Mouse (Mus musculus) cortical plate, adult 2 months (tissue): ENCODE measurements around the gene Echdc2. TPM values are rescaled to one million over a fixed set of nuclear protein-coding genes. Genes with fewer than 3 reads are reported as not detected.
"Not testable (repeated sequence)": the region's sequence is repeated elsewhere in the genome, so short reads cannot be mapped to it uniquely, and the experiment has no call there.

Experiments
- H3K27ac ChIP-seq: fragments of 200-500 bp; 2 replicates; pipeline ENCODE4 v1.5.1; 2012; ENCODE audit warnings: low read length, control low read depth, inconsistent platforms; ENCODE audit not compliant: insufficient read depth
- H3K4me1 ChIP-seq: fragments of 200-500 bp; 2 replicates; pipeline ENCODE4 v1.6.1; 2011; ENCODE audit warnings: low read length; ENCODE audit not compliant: control insufficient read depth, insufficient read depth
- H3K4me3 ChIP-seq: fragments of 200-500 bp; 2 replicates; pipeline ENCODE4 v1.5.1; 2011; ENCODE audit warnings: mild to moderate bottlenecking, low read length, control low read depth; ENCODE audit not compliant: insufficient read depth
- CTCF ChIP-seq: fragments of 200-500 bp; IDR thresholded peaks from 2 replicates; pipeline ENCODE4 v1.5.1; 2011; ENCODE audit warnings: mild to moderate bottlenecking, control low read depth, low read length; ENCODE audit not compliant: insufficient read depth; ENCODE audit errors: extremely low read depth
- POLR2A ChIP-seq: fragments of 200-500 bp; IDR thresholded peaks from 2 replicates; pipeline ENCODE4 v1.6.1; 2011; ENCODE audit warnings: mild to moderate bottlenecking, low read length, control low read depth; ENCODE audit not compliant: insufficient read depth; ENCODE audit errors: extremely low read depth
- polyA plus RNA-seq: library from polyadenylated mRNA; depleted of rRNA; stranded (reverse); fragments of >200 nt; gene quantifications from 2 replicates; pipeline ENCODE4 v1.2.3, GENCODE M21; 2012

Echdc2 gene
- polyA plus RNA-seq, 1 experiment = 49.6 TPM

DNA sequence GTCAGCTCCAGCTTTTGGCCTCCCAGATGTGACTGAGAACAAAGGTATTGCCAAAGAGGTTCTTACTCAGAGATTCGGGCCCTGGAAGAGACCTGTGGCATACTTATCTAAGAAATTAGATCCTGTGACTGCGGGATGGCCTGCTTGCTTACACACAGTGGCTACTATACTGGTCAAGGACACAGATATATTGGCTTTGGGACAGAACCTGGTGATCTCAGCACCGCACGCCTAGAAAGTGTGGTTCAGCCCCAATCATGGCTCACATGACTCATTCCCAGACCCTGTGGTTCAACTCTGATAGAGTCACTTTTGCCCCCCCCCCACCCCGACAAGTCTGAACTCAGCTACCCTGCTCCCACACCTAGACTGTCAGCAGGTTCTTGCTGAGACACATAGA, 28.3 kb upstream of the Echdc2 start:
- H3K4me1 ChIP-seq = no peaks in the 10 kb centered on the region
- H3K27ac ChIP-seq = no peak overlapping the region
- H3K4me3 ChIP-seq = no peak overlapping the region
- TF ChIP-seq POLR2A = no peak

DNA sequence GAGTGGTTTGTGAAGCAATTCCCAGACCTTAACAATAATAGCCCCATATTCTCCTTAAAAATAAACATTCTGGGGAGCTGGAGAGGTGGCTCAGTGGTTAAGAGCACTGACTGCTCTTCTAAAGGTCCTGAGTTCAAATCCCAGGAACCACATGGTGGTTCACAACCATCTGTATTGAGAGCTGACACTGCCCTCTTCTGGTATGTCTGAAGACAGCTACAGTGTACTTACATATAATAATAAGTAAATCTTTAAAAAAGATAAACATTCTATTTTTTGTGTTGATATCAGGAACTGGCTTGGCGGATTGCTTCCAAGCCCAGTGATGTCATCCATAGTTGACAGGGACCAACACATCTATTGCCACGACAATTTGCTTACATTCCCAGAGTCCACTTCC, 22.1 kb upstream of the Echdc2 start:
- not testable (repeated sequence) for H3K27ac ChIP-seq, H3K4me3 ChIP-seq, H3K4me1 ChIP-seq

- TF ChIP-seq POLR2A (no peak), CTCF (no peak)
- Histone ChIP-seq H3K27ac (no peak overlapping the region), H3K4me3 (no peak overlapping the region), H3K4me1 (no peaks in the 10 kb centered on the region)
These were observed 21.5 kb upstream of the Echdc2 start for GRCm38 (mm10) chr4:108143778-108144177.

GRCm38 (mm10) chr4:108144880-108145279, 20.4 kb upstream of the Echdc2 start, which contains the start of gene Scp2:
Gene Scp2, minus strand, starts transcription at chr4:108144998.
- H3K4me1 ChIP-seq = no peaks in the 10 kb centered on the region

DNA sequence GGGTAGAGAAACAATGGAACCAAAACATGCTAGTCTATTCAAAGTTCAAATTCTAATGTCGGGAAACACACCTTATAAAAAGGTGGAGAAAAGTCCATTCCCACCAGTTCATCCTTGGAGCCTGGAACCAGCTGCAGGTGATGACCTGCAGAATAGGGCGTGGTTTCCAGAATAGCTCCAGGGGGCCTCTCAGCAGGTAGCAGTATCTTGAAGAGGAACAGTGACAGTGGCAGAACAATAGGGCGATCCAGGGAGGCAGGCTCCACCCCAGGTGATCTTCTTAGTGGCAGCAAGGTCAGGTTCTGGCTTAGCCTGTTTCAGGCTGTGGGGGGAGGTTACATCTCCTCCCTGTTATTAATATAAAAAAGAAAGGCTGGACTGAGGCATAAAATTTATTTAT, 19.7 kb upstream of the Echdc2 start:
- H3K27ac ChIP-seq, H3K4me3 ChIP-seq, H3K4me1 ChIP-seq: not testable (repeated sequence)

More at GRCm38 (mm10) chr4:108144880-108145279, 20.4 kb upstream of the Echdc2 start, which contains the start of gene Scp2:
- TF ChIP-seq CTCF (no peak), POLR2A (no peak)
- Histone ChIP-seq H3K27ac (no peak within 1 kb of the TSS), H3K4me3 (no peak within 1 kb of the TSS)

GRCm38 (mm10) chr4:108155141-108155540, 10.1 kb upstream of the Echdc2 start:
- H3K4me3 ChIP-seq, H3K4me1 ChIP-seq, H3K27ac ChIP-seq: not testable (repeated sequence)

DNA sequence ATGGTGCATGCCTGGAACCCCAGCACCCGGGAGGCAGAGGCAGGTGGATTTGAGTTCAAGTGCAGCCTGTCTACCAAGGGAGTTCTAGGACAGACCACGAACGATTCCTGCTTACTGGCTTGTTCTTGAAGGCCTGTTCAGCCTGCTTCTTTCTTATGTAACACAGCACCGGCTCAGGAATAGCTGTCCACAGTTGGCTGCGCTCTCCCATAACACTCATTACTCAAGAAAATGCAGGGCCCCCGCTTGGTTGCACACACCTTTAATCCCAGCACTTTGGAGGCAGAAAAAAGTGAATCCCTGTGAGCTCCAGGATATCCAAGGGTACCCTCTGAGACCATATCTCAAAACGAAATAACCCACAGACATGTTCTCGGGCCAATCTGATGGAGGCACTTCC, 3.3 kb upstream of the Echdc2 start:
- no peak for TF ChIP-seq POLR2A
- TF ChIP-seq CTCF = no peak
- Histone ChIP-seq H3K4me3 (no peak overlapping the region), H3K27ac (no peak overlapping the region), H3K4me1 (no peaks in the 10 kb centered on the region)

- no peak overlapping the region for H3K4me3 ChIP-seq
- TF ChIP-seq CTCF (no peak), POLR2A (no peak)
- H3K27ac ChIP-seq = no peak overlapping the region
- H3K4me1 ChIP-seq = no peaks in the 10 kb centered on the region
These were observed 1.9 kb upstream of the Echdc2 start for GRCm38 (mm10) chr4:108163291-108163690.

GRCm38 (mm10) chr4:108166874-108167273, 1.6 kb downstream of the Echdc2 start:
- TF ChIP-seq POLR2A = no peak
- TF ChIP-seq CTCF = no peak
- no peaks in the 10 kb centered on the region for H3K4me1 ChIP-seq
- H3K27ac ChIP-seq = no peak overlapping the region
- no peak overlapping the region for H3K4me3 ChIP-seq

GRCm38 (mm10) chr4:108168056-108168455, 2.8 kb downstream of the Echdc2 start:
- H3K4me3 ChIP-seq = no peak overlapping the region
- H3K4me1 ChIP-seq = no peaks in the 10 kb centered on the region
- no peak for TF ChIP-seq CTCF
- TF ChIP-seq POLR2A = no peak
- no peak overlapping the region for H3K27ac ChIP-seq

DNA sequence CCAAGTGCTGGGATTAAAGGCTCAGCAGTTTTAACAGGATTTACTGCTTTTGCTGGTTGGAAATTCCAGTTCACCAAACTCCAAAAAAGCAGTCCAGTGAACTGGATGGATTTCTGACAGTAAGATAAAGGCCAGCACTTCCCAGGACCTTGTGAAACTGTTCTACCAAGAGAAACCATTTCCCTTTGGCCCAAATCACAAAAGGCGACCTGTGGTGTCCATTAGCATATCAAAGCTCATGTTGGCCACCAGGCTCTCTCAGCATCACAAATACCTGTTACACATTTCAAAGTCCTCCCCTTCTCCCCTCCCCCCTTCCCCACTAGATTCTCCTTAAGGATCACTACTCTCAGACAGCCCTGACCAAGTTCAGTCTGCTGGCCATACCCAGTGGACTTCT, 17.0 kb downstream of the Echdc2 start:
- no peak overlapping the region for H3K4me3 ChIP-seq
- H3K27ac ChIP-seq = no peak overlapping the region
- H3K4me1 ChIP-seq = no peaks in the 10 kb centered on the region
- TF ChIP-seq CTCF (no peak), POLR2A (no peak)
